Mouse (Mus musculus): Measurements from ENCODE around the gene Tmem200c.

DNA sequence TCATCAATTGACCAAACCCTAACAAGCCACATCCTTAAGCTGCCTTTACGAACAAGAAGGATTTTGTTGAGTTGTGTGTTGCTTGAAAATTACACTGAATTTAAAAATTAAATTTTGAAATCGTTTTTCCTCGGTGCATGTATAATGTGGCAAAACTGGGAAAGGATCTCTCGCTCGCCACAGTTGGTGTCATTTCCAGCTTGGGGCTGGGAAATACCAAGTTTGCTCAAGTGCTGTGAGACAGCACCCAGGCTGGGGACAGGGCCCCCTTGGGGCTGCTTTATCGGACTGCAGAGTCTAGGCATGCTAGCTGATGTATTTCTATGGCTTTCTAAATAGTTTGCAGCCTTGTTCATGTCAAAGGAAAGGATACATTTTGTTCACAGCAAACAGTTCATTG lies 22.3 kb downstream of the Tmem200c start:
- no peak for TF ChIP-seq CTCF (IDR thresholded peaks at IDR 0.05)
- TF ChIP-seq EP300 (IDR thresholded peaks at IDR 0.05) = no peak

Measured in lung, postnatal 0 days (tissue).